Mouse (Mus musculus): ENCODE data around the gene Gucy2d. TPM values are rescaled to one million over a fixed set of nuclear protein-coding genes. Genes with fewer than 3 reads are reported as not detected.

Gene Gucy2d
- 0.05 TPM in 1 of 2 replicates, not detected in the other for polyA plus RNA-seq (2015; fragmentation: Nextera tagmentation; extraction: Ambion mirVana)

- no peaks in the 10 kb centered on the region for H3K4me1 ChIP-seq (ENCODE audit: control insufficient read depth, insufficient read depth, low read length)
- whole genome bisulfite sequencing: 48% methylated on average over 10 of the region's 10 CpGs
- H3K9ac ChIP-seq (ENCODE audit: low read depth, low read length): no peak within 1 kb of the TSS
- no peaks in the 10 kb centered on the region for H3K36me3 ChIP-seq (ENCODE audit: control insufficient read depth, insufficient read depth, low read length)
- no peak for ATAC-seq
- H3K9me3 ChIP-seq (replicated peaks; ENCODE audit: control insufficient read depth, low read length, poor library complexity, severe bottlenecking): no peaks in the 10 kb centered on the region
- no peak within 1 kb of the TSS for H3K27ac ChIP-seq (ENCODE audit: low read length)
- no peaks in the 10 kb centered on the region for H3K27me3 ChIP-seq (ENCODE audit: control insufficient read depth, insufficient read depth, low read depth, low read length)
- H3K4me3 ChIP-seq (ENCODE audit: low read depth, low read length): no peak within 1 kb of the TSS
- H3K4me2 ChIP-seq (ENCODE audit: low read length): no peak within 1 kb of the TSS
Observed at GRCm38 (mm10) chr7:98439956-98440466, at the start of gene Gucy2d. Gene Gucy2d, plus strand, starts transcription at chr7:98440416.

- Histone ChIP-seq H3K4me2 (ENCODE audit: low read length) (no peak overlapping the region), H3K27me3 (ENCODE audit: control insufficient read depth, insufficient read depth, low read depth, low read length) (no peaks in the 10 kb centered on the region), H3K4me1 (ENCODE audit: control insufficient read depth, insufficient read depth, low read length) (peaks cover 4% of the 10 kb centered on the region; the same call in 1 of the 2 replicates), H3K9me3 (replicated peaks; ENCODE audit: control insufficient read depth, low read length, poor library complexity, severe bottlenecking) (no peaks in the 10 kb centered on the region), H3K4me3 (ENCODE audit: low read depth, low read length) (no peak overlapping the region), H3K9ac (ENCODE audit: low read depth, low read length) (no peak overlapping the region), H3K36me3 (ENCODE audit: control insufficient read depth, insufficient read depth, low read length) (no peaks in the 10 kb centered on the region), H3K27ac (ENCODE audit: low read length) (no peak overlapping the region)
- ATAC-seq: no peak
- 70% methylated on average over 2 of the region's 2 CpGs for WGBS
Observed at GRCm38 (mm10) chr7:98390486-98390885, 49.7 kb upstream of the Gucy2d start.

GRCm38 (mm10) chr7:98391351-98391936 is 48.8 kb upstream of the Gucy2d start:
- no peak overlapping the region for H3K9ac ChIP-seq (ENCODE audit: low read depth, low read length)
- H3K4me3 ChIP-seq (ENCODE audit: low read depth, low read length): no peak overlapping the region
- H3K36me3 ChIP-seq (ENCODE audit: control insufficient read depth, insufficient read depth, low read length): no peaks in the 10 kb centered on the region
- no peak overlapping the region for H3K4me2 ChIP-seq (ENCODE audit: low read length)
- no peak for ATAC-seq
- WGBS: 78% methylated on average over 7 of the region's 7 CpGs
- H3K4me1 ChIP-seq (ENCODE audit: control insufficient read depth, insufficient read depth, low read length): peaks cover 4% of the 10 kb centered on the region; the same call in 1 of the 2 replicates
- no peaks in the 10 kb centered on the region for H3K27me3 ChIP-seq (ENCODE audit: control insufficient read depth, insufficient read depth, low read depth, low read length)
- H3K9me3 ChIP-seq (replicated peaks; ENCODE audit: control insufficient read depth, low read length, poor library complexity, severe bottlenecking): no peaks in the 10 kb centered on the region
- no peak overlapping the region for H3K27ac ChIP-seq (ENCODE audit: low read length)

GRCm38 (mm10) chr7:98392466-98393201 is 47.6 kb upstream of the Gucy2d start:
- 86% methylated on average over 8 of the region's 8 CpGs for WGBS
- no peak for ATAC-seq

GRCm38 (mm10) chr7:98402582-98403574 is 37.3 kb upstream of the Gucy2d start:
- no peak overlapping the region for H3K9ac ChIP-seq (ENCODE audit: low read depth, low read length)
- H3K36me3 ChIP-seq (ENCODE audit: control insufficient read depth, insufficient read depth, low read length): no peaks in the 10 kb centered on the region
- no peak for ATAC-seq
- no peaks in the 10 kb centered on the region for H3K4me1 ChIP-seq (ENCODE audit: control insufficient read depth, insufficient read depth, low read length)
- no peak overlapping the region for H3K4me3 ChIP-seq (ENCODE audit: low read depth, low read length)
- no peak overlapping the region for H3K4me2 ChIP-seq (ENCODE audit: low read length)
- 52% methylated on average over 15 of the region's 15 CpGs for WGBS
- no peaks in the 10 kb centered on the region for H3K27me3 ChIP-seq (ENCODE audit: control insufficient read depth, insufficient read depth, low read depth, low read length)
- no peaks in the 10 kb centered on the region; the same call in 1 of the 2 replicates for H3K9me3 ChIP-seq (replicated peaks; ENCODE audit: control insufficient read depth, low read length, poor library complexity, severe bottlenecking)
- H3K27ac ChIP-seq (ENCODE audit: low read length): no peak overlapping the region

More at GRCm38 (mm10) chr7:98392466-98393201, 47.6 kb upstream of the Gucy2d start:
- Histone ChIP-seq H3K4me1 (ENCODE audit: control insufficient read depth, insufficient read depth, low read length) (peaks cover 4% of the 10 kb centered on the region; the same call in 1 of the 2 replicates), H3K9me3 (replicated peaks; ENCODE audit: control insufficient read depth, low read length, poor library complexity, severe bottlenecking) (no peaks in the 10 kb centered on the region), H3K4me3 (ENCODE audit: low read depth, low read length) (no peak overlapping the region), H3K36me3 (ENCODE audit: control insufficient read depth, insufficient read depth, low read length) (no peaks in the 10 kb centered on the region), H3K27ac (ENCODE audit: low read length) (no peak overlapping the region), H3K9ac (ENCODE audit: low read depth, low read length) (no peak overlapping the region), H3K4me2 (ENCODE audit: low read length) (no peak overlapping the region), H3K27me3 (ENCODE audit: control insufficient read depth, insufficient read depth, low read depth, low read length) (no peaks in the 10 kb centered on the region)

GRCm38 (mm10) chr7:98403996-98404395 is 36.2 kb upstream of the Gucy2d start:
- peak; percentile 58 for ATAC-seq
- Histone ChIP-seq H3K36me3 (ENCODE audit: control insufficient read depth, insufficient read depth, low read length) (no peaks in the 10 kb centered on the region), H3K4me1 (ENCODE audit: control insufficient read depth, insufficient read depth, low read length) (no peaks in the 10 kb centered on the region), H3K4me3 (ENCODE audit: low read depth, low read length) (no peak overlapping the region), H3K27ac (ENCODE audit: low read length) (no peak overlapping the region), H3K27me3 (ENCODE audit: control insufficient read depth, insufficient read depth, low read depth, low read length) (no peaks in the 10 kb centered on the region), H3K9me3 (replicated peaks; ENCODE audit: control insufficient read depth, low read length, poor library complexity, severe bottlenecking) (no peaks in the 10 kb centered on the region; the same call in 1 of the 2 replicates), H3K9ac (ENCODE audit: low read depth, low read length) (no peak overlapping the region), H3K4me2 (ENCODE audit: low read length) (no peak overlapping the region)
- WGBS: 65% methylated on average over 4 of the region's 4 CpGs

- WGBS: 85% methylated on average over 5 of the region's 5 CpGs
Observed at GRCm38 (mm10) chr7:98407615-98408014, 32.6 kb upstream of the Gucy2d start.

GRCm38 (mm10) chr7:98413115-98413514 is 27.1 kb upstream of the Gucy2d start:
- WGBS: 91% methylated on average over 4 of the region's 4 CpGs
- ATAC-seq: no peak
- Histone ChIP-seq H3K27me3 (ENCODE audit: control insufficient read depth, insufficient read depth, low read depth, low read length) (no peaks in the 10 kb centered on the region), H3K9me3 (replicated peaks; ENCODE audit: control insufficient read depth, low read length, poor library complexity, severe bottlenecking) (no peaks in the 10 kb centered on the region), H3K9ac (ENCODE audit: low read depth, low read length) (no peak overlapping the region), H3K27ac (ENCODE audit: low read length) (no peak overlapping the region), H3K4me3 (ENCODE audit: low read depth, low read length) (no peak overlapping the region), H3K36me3 (ENCODE audit: control insufficient read depth, insufficient read depth, low read length) (no peaks in the 10 kb centered on the region), H3K4me1 (ENCODE audit: control insufficient read depth, insufficient read depth, low read length) (peaks cover 2% of the 10 kb centered on the region; the same call in 1 of the 2 replicates), H3K4me2 (ENCODE audit: low read length) (no peak overlapping the region)

More at GRCm38 (mm10) chr7:98407615-98408014, 32.6 kb upstream of the Gucy2d start:
- Histone ChIP-seq H3K4me2 (ENCODE audit: low read length) (no peak overlapping the region), H3K9me3 (replicated peaks; ENCODE audit: control insufficient read depth, low read length, poor library complexity, severe bottlenecking) (no peaks in the 10 kb centered on the region), H3K9ac (ENCODE audit: low read depth, low read length) (no peak overlapping the region), H3K36me3 (ENCODE audit: control insufficient read depth, insufficient read depth, low read length) (no peaks in the 10 kb centered on the region), H3K4me3 (ENCODE audit: low read depth, low read length) (no peak overlapping the region), H3K27ac (ENCODE audit: low read length) (no peak overlapping the region), H3K27me3 (ENCODE audit: control insufficient read depth, insufficient read depth, low read depth, low read length) (no peaks in the 10 kb centered on the region), H3K4me1 (ENCODE audit: control insufficient read depth, insufficient read depth, low read length) (no peaks in the 10 kb centered on the region)
- no peak for ATAC-seq
